Mouse (Mus musculus) c-Kit-positive CD71-positive TER-119-positive erythroid progenitor cells, embryonic 14.5 days (primary cell): ENCODE data around the gene Ajm1.
"Not testable (repeated sequence)": the region's sequence is repeated elsewhere in the genome, so short reads cannot be mapped to it uniquely, and the experiment has no call there.

Source experiments
- DNase-seq: peaks from one replicate; pipeline ENCODE4 v3.0.0-alpha.2; 2013; ENCODE audit warnings: low spot score

Ajm1 gene

GRCm38 (mm10) chr2:25565741-25566140 lies 15.8 kb downstream of the Ajm1 start:
- DNase-seq, result no peak

GRCm38 (mm10) chr2:25561946-25562345 lies 19.6 kb downstream of the Ajm1 start:
- no peak for DNase-seq

- no peak for DNase-seq
These were observed 21.0 kb downstream of the Ajm1 start for GRCm38 (mm10) chr2:25560551-25560950.

- DNase-seq, result no peak
These were observed 22.8 kb downstream of the Ajm1 start for GRCm38 (mm10) chr2:25558774-25559173.

- no peak for DNase-seq
These were observed 23.6 kb downstream of the Ajm1 start for GRCm38 (mm10) chr2:25557964-25558360.

GRCm38 (mm10) chr2:25557221-25557963 lies 24.2 kb downstream of the Ajm1 start, which contains the start of gene Edf1:
TSS of gene Edf1 (plus strand) at chr2:25557847.
- DNase-seq, result peak; percentile 86

GRCm38 (mm10) chr2:25556296-25556695 lies 25.3 kb downstream of the Ajm1 start:
- no peak for DNase-seq

- not testable (repeated sequence) for DNase-seq
These were observed 26.1 kb downstream of the Ajm1 start for GRCm38 (mm10) chr2:25555479-25555878.

- DNase-seq, result not testable (repeated sequence)
These were observed 28.3 kb downstream of the Ajm1 start for GRCm38 (mm10) chr2:25553171-25553786.

GRCm38 (mm10) chr2:25551186-25551585 lies 30.4 kb downstream of the Ajm1 start:
- no peak for DNase-seq

- no peak for DNase-seq
These were observed 32.3 kb downstream of the Ajm1 start for GRCm38 (mm10) chr2:25549021-25549991.

GRCm38 (mm10) chr2:25546811-25547491 lies 34.6 kb downstream of the Ajm1 start, which contains the start of gene Traf2:
TSS of gene Traf2 (minus strand) at chr2:25546940.
- peak; percentile 98 for DNase-seq

- DNase-seq, result no peak
These were observed 35.4 kb downstream of the Ajm1 start for GRCm38 (mm10) chr2:25545996-25546810.

- no peak for DNase-seq
These were observed 39.8 kb downstream of the Ajm1 start for GRCm38 (mm10) chr2:25541644-25542367.

- no peak for DNase-seq
These were observed 41.0 kb downstream of the Ajm1 start for GRCm38 (mm10) chr2:25540541-25540948.

GRCm38 (mm10) chr2:25536531-25536930 lies 45.0 kb downstream of the Ajm1 start:
- DNase-seq, result no peak

- DNase-seq, result no peak
These were observed 46.7 kb downstream of the Ajm1 start for GRCm38 (mm10) chr2:25534866-25535182.

GRCm38 (mm10) chr2:25534178-25534865 lies 47.2 kb downstream of the Ajm1 start:
- peak; percentile 46 for DNase-seq

GRCm38 (mm10) chr2:25533707-25534106 lies 47.9 kb downstream of the Ajm1 start:
- DNase-seq, result no peak
